Comparison of ENCODE assay signal across 15 mouse cellular contexts in the genomic region with DNA sequence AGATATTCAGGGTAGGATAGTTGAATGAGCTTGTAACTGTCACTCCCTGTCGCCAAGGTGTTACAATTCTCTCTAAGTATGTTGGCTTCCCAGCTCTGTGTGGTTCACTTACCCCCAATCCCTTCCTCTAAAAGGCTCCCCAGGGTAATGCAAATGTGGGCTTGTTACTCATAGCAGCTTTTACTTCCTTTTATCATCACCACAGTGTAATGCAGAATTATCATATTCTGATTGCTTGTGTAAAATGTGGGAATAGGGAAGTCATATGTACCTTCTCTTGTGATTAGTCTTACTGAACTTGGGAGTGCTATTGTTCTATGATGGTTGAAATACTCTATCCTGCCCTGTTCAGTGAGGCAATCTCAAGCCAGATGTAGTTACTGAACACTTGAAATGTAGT.
DNase-seq lines count a peak whose midpoint lies in the region; ATAC-seq and TF ChIP-seq lines count a peak whose summit lies in the region.
"Had no signal": no experiment of that assay in that cellular context is flagged by ENCODE, and none has a peak within 500 bp of the region (broad histone marks: within the 10 kb centered on the region; RNA-seq: fewer than 3 reads in every experiment).

No protein-coding gene starts in this region.

- no peak for TF ChIP-seq CTCF in brain, embryonic 14.5 days (IDR thresholded peaks at IDR 0.05; ENCODE audit: borderline replicate concordance, extremely low read depth, insufficient read depth, insufficient read length)

- peak; percentile 19 to 35 for DNase-seq in B cell, adult 2 months
- peak; percentile 5 for DNase-seq in brain, embryonic 14.5 days (ENCODE audit: low read depth)
- no peak for DNase-seq in testis, postnatal 10 days (ENCODE audit: low spot score)
- no peak for DNase-seq in cerebellum, adult 9-11 months
- no peak for DNase-seq in thymus, postnatal 10 days (ENCODE audit: low spot score in 2 of 2)
- no peak for DNase-seq in spleen, postnatal 14 days (ENCODE audit: low spot score in 2 of 2)
- DNase-seq: adrenal gland, adult 8-10 months; adrenal gland, postnatal 36 days; cerebellum, adult 11 months; cerebellum, adult 8-10 months; cerebellum, postnatal 25 days; heart, adult 2 months had no signal

- no peak for TF ChIP-seq POLR2A in brain, embryonic 14.5 days (IDR thresholded peaks at IDR 0.05; ENCODE audit: borderline replicate concordance, extremely low read depth, insufficient read depth, insufficient read length, poor library complexity, severe bottlenecking)

- peak; percentile 77 for ATAC-seq in megakaryocyte progenitor cell, adult 5-6 weeks (replicated peaks; ENCODE audit: poor library complexity)
- ATAC-seq: forebrain, embryonic 14.5 days; intestine, embryonic 15.5 days had no signal

Comparison
In these comparisons a context has a peak if more than half of its experiments do, and no peak if none do; other contexts are left out.
1. DNase-seq: peak in B cell, adult 2 months (2 of 2) and brain, embryonic 14.5 days (single experiment); none in testis, postnatal 10 days (single experiment), cerebellum, adult 9-11 months (single experiment), thymus, postnatal 10 days (0 of 2) and spleen, postnatal 14 days (0 of 2).